Mouse (Mus musculus): ENCODE results near the gene Gm13275.
A peak's percentile ranks its signal among the peaks of the same experiment; 100 is the strongest.
"Not testable (repeated sequence)": the region's sequence is repeated elsewhere in the genome, so short reads cannot be mapped to it uniquely, and the experiment has no call there.

Gm13275 gene

DNA sequence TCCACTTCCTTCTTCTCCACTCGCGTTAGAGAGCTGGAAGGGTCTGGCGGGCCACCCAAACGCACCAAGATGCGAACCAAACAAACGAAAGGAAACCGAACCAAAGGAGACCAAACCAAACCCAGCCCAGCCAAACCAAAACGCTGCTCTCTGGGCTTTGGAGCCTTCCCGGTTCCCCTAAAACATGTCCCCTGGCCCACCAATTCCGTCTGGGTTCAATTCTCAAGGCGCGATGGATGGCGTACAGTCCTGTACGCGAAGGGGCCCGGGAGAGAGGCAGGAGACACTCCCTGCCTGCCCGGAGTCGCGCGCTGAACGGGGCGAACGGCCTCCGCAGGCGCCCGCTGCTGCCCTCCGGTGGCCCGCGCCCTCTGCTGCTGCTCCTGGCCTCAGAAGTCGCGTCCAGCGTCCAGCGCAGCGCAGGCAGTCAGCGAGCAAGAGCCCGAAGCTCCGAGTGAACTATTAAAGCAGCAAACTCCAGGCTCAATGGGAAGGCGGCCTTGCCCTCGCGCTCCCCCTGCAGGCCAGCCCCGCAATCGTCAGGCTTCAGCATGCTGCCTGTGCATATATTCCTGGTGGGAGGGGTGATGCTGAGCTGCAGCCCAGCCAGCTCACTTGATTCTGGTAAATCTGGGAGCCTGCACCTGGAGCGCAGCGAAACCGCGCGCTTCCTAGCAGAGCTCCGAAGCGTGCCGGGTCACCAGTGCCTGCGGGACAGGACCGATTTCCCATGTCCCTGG is at the start of gene Gm13275:
Gene Gm13275 (plus strand): TSS at position 552 of the 740 bp plus-strand sequence.
- peak; percentile 42 for DNase-seq

DNA sequence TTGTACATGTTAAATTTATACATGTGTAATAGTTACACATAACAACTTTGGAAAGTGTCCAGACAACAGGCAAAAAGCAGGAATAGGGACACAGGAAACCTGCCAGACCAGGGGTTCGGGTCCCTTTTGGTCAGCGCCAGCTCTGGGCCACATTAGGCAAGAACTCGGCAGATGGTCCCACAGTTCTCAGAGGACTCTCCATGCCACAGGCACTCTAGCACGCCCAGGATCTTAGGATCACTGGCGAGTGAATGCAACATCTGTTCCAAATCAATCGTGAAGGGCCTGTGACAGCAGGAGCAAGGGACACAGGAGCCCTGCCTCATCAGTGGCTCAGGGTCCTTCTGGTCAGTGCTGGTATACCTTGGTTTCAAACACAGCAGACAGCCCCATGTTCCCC is 44.4 kb upstream of the Gm13275 start:
- no peak for DNase-seq

DNA sequence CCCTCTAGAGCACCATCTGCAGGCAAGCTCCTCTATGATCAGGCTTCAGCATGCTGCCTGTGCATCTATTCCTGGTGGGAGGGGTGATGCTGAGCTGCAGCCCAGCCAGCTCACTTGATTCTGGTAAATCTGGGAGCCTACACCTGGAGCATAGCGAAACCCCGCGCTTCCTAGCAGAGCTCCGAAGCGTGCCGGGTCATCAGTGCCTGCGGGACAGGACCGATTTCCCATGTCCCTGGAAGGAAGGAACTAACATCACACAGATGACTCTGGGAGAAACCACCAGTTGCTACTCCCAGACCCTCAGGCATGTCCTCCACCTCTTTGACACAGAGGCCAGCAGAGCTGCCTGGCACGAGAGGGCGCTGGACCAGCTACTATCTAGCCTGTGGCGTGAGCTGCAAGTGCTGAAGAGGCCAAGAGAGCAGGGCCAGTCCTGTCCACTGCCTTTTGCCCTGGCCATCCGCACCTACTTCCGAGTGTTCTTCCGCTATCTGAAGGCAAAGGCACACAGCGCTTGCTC is 39.4 kb upstream of the Gm13275 start, which contains the start of gene Gm13271:
Gene Gm13271 (plus strand): TSS at position 51 of the 523 bp plus-strand sequence.
- DNase-seq = peak; percentile 47

DNA sequence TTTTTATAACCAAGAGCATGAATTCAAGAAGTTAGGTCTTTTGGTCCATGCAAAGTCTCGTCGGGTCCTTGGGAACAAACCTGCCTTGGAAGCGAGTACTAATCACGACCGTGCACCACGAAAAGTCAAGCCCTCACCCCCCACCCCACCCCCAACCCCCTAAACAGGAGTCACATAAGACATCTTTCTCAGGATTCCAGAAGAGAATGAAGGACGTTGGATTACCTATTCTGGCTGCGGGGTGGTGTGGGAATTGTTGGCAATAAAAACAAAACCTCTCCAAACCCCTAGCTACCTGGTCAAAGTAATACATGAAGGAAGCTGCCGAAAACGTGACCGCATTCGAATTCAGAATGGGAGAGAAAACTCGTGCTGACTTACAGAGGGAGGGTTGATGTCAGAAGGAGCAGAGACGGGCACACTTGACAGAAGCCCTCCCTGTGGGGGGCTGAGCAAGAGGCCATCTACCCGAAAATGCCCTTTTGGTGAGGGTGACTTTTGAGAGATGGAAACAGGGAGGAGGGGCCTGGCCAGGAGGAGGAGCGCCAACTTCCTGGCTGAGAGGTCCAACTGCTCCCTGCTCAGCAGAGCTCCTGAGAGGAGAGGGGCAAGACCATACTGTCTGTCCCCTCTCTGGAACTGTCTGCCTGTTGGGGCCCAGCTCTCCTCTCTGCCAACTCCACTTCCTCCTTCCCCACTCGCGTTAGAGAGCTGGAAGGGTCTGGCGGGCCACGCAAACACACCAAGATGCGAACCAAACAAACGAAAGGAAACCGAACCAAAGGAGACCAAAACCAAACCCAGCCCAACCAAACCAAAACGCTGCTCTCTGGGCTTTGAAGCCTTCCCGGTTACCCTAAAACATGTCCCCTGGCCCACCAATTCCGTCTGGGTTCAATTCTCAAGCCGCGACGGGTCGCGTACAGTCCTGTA is 37.4 kb upstream of the Gm13275 start:
- DNase-seq = not testable (repeated sequence)

DNA sequence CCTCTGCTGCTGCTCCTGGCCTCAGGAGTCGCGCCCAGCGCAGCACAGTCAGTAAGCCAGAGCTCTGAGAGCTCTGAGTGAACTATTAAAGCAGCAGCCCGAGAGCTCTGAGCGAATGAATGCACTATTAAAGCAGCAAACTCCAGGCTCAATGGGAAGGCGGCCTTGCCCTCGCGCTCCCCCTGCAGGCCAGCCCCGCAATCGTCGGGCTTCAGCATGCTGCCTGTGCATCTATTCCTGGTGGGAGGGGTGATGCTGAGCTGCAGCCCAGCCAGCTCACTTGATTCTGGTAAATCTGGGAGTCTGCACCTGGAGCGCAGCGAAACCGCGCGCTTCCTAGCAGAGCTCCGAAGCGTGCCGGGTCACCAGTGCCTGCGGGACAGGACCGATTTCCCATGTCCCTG is 36.7 kb upstream of the Gm13275 start:
- peak; percentile 83 for DNase-seq

DNA sequence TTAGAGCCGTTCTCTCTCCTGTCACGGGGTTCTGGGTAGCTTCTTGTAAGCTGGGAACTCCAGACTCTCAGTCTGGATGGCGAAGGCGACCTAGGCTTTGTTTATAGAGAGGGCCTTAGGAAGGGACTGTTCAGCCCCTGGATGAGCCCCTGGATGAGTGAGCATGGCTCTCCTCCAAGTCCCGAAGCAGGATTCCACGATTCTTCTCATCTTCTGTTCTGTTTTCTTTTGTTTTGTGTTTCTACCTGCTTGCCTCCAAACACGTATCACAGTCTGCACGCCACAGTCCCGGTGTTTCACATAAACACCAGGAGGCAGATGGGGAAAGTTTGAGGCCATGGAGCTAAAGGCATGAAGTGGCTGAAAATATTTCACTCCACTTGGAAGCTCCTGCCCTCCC is 35.5 kb upstream of the Gm13275 start:
- not testable (repeated sequence) for DNase-seq

DNA sequence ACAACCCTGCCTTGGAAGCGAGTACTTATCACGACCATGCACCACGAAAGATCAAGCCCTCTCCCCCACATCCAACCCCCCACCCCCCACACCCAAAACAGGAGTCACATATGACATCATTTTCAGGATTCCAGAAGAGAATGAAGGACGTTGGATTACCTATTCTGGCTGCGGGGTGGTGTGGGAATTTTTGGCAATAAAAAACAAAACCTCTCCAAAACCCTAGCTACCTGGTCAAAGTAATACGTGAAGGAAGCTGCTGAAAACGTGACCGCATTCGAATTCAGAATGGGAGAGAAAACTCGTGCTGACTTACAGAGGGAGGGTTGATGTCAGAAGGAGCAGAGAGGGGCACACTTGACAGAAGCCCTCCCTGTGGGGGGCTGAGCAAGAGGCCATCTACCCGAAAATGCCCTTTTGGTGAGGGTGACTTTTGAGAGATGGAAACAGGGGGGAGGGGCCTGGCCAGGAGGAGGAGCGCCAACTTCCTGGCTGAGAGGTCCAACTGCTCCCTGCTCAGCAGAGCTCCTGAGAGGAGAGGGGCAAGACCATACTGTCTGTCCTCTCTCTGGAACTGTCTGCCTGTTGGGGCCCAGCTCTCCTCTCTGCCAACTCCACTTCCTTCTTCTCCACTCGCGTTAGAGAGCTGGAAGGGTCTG is 34.5 kb upstream of the Gm13275 start, which contains the start of gene Gm13283:
Gene Gm13283 (plus strand): TSS at position 510 of the 659 bp plus-strand sequence.
- DNase-seq = peak; percentile 28

DNA sequence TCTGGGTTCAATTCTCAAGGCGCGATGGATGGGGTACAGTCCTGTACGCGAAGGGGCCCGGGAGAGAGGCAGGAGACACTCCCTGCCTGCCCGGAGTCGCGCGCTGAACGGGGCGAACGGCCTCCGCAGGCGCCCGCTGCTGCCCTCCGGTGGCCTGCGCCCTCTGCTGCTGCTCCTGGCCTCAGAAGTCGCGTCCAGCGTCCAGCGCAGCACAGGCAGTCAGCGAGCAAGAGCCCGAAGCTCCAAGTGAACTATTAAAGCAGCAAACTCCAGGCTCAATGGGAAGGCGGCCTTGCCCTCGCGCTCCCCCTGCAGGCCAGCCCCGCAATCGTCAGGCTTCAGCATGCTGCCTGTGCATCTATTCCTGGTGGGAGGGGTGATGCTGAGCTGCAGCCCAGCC is 33.9 kb upstream of the Gm13275 start:
- peak; percentile 80 for DNase-seq

DNA sequence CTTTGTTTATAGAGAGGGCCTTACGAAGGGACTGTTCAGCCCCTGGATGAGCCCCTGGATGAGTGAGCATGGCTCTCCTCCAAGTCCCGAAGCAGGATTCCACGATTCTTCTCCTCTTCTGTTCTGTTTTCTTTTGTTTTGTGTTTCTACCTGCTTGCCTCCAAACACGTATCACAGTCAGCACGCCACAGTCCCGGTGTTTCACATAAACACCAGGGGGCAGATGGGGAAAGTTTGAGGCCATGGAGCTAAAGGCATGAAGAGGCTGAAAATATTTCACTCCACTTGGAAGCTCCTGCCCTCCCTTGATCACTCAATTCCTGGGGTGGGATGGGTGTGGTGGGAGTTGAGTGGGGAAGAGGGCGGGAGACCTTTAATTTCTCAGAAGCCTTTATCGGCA is 32.5 kb upstream of the Gm13275 start:
- peak; percentile 47 for DNase-seq

DNA sequence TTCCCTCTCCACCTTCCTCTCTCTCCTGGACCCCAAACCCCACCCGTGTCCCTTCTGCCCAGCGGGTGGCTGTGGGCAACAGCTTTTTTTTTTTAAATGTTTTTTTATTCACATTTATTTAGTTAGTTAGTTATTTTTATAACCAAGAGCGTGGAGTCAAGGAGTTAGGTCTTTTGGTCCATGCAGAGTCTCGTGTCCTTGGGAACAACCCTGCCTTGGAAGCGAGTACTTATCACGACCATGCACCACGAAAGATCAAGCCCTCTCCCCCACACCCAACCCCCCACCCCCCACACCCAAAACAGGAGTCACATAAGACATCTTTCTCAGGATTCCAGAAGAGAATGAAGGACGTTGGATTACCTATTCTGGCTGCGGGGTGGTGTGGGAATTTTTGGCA is 31.9 kb upstream of the Gm13275 start:
- DNase-seq = not testable (repeated sequence)

DNA sequence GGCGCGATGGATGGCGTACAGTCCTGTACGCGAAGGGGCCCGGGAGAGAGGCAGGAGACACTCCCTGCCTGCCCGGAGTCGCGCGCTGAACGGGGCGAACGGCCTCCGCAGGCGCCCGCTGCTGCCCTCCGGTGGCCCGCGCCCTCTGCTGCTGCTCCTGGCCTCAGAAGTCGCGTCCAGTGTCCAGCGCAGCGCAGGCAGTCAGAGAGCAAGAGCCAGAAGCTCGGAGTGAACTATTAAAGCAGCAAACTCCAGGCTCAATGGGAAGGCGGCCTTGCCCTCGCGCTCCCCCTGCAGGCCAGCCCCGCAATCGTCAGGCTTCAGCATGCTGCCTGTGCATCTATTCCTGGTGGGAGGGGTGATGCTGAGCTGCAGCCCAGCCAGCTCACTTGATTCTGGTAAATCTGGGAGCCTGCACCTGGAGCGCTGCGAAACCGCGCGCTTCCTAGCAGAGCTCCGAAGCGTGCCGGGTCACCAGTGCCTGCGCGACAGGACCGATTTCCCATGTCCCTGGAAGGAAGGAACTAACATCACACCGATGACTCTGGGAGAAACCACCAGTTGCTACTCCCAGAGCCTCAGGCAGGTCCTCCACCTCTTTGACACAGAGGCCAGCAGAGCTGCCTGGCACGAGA is 30.8 kb upstream of the Gm13275 start:
- peak; percentile 55 for DNase-seq

DNA sequence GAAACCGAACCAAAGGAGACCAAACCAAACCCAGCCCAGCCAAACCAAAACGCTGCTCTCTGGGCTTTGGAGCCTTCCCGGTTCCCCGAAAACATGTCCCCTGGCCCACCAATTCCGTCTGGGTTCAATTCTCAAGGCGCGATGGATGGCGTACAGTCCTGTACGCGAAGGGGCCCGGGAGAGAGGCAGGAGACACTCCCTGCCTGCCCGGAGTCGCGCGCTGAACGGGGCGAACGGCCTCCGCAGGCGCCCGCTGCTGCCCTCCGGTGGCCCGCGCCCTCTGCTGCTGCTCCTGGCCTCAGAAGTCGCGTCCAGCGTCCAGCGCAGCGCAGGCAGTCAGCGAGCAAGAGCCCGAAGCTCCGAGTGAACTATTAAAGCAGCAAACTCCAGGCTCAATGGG is 20.8 kb upstream of the Gm13275 start, which contains the start of gene Gm13290:
Gene Gm13290 (plus strand): TSS at position 301 of the 400 bp plus-strand sequence.
- not testable (repeated sequence) for DNase-seq

DNA sequence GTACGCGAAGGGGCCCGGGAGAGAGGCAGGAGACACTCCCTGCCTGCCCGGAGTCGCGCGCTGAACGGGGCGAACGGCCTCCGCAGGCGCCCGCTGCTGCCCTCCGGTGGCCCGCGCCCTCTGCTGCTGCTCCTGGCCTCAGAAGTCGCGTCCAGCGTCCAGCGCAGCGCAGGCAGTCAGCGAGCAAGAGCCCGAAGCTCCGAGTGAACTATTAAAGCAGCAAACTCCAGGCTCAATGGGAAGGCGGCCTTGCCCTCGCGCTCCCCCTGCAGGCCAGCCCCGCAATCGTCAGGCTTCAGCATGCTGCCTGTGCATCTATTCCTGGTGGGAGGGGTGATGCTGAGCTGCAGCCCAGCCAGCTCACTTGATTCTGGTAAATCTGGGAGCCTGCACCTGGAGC is 17.7 kb upstream of the Gm13275 start, which contains the start of gene Gm13289:
Gene Gm13289 (plus strand): TSS at position 301 of the 400 bp plus-strand sequence.
- DNase-seq = not testable (repeated sequence)

DNA sequence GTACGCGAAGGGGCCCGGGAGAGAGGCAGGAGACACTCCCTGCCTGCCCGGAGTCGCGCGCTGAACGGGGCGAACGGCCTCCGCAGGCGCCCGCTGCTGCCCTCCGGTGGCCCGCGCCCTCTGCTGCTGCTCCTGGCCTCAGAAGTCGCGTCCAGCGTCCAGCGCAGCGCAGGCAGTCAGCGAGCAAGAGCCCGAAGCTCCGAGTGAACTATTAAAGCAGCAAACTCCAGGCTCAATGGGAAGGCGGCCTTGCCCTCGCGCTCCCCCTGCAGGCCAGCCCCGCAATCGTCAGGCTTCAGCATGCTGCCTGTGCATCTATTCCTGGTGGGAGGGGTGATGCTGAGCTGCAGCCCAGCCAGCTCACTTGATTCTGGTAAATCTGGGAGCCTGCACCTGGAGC is 14.7 kb upstream of the Gm13275 start, which contains the start of gene Gm13272:
Gene Gm13272 (plus strand): TSS at position 301 of the 400 bp plus-strand sequence.
- DNase-seq = not testable (repeated sequence)

DNA sequence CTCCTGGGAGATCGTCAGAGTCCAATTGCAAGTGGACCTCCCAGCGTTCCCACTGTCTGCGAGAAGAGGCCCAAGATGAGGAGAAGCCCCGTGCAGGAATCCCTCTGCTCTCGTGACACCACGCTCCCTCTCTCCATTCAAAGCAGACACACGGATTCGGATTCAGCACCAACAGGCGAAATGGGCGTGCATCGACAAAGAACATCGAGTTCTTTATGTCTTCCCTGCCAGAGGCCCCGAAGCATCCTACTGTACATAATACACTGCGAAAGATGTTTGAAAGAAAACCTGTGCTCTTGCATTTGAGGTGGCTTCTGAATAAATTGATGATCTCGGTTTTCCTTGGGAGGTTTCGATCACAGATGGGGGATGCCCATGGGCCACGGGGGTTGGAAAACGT is 14.0 kb upstream of the Gm13275 start:
- DNase-seq = not testable (repeated sequence)

DNA sequence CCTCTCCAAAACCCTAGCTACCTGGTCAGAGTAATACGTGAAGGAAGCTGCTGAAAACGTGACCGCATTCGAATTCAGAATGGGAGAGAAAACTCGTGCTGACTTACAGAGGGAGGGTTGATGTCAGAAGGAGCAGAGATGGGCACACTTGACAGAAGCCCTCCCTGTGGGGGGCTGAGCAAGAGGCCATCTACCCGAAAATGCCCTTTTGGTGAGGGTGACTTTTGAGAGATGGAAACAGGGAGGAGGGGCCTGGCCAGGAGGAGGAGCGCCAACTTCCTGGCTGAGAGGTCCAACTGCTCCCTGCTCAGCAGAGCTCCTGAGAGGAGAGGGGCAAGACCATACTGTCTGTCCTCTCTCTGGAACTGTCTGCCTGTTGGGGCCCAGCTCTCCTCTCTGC is 12.5 kb upstream of the Gm13275 start, which contains the start of gene Ifnz:
Gene Ifnz (plus strand): TSS at position 301 of the 400 bp plus-strand sequence.
- DNase-seq = not testable (repeated sequence)

DNA sequence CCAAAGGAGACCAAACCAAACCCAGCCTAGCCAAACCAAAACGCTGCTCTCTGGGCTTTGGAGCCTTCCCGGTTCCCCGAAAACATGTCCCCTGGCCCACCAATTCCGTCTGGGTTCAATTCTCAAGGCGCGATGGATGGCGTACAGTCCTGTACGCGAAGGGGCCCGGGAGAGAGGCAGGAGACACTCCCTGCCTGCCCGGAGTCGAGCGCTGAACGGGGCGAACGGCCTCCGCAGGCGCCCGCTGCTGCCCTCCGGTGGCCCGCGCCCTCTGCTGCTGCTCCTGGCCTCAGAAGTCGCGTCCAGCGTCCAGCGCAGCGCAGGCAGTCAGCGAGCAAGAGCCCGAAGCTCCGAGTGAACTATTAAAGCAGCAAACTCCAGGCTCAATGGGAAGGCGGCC is 12.0 kb upstream of the Gm13275 start:
- not testable (repeated sequence) for DNase-seq

DNA sequence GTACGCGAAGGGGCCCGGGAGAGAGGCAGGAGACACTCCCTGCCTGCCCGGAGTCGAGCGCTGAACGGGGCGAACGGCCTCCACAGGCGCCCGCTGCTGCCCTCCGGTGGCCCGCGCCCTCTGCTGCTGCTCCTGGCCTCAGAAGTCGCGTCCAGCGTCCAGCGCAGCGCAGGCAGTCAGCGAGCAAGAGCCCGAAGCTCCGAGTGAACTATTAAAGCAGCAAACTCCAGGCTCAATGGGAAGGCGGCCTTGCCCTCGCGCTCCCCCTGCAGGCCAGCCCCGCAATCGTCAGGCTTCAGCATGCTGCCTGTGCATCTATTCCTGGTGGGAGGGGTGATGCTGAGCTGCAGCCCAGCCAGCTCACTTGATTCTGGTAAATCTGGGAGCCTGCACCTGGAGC is 8.9 kb upstream of the Gm13275 start, which contains the start of gene Gm13276:
Gene Gm13276 (plus strand): TSS at position 301 of the 400 bp plus-strand sequence.
- not testable (repeated sequence) for DNase-seq

DNA sequence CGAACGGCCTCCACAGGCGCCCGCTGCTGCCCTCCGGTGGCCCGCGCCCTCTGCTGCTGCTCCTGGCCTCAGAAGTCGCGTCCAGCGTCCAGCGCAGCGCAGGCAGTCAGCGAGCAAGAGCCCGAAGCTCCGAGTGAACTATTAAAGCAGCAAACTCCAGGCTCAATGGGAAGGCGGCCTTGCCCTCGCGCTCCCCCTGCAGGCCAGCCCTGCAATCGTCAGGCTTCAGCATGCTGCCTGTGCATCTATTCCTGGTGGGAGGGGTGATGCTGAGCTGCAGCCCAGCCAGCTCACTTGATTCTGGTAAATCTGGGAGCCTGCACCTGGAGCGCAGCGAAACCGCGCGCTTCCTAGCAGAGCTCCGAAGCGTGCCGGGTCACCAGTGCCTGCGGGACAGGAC is 5.9 kb upstream of the Gm13275 start, which contains the start of gene Gm13277:
Gene Gm13277 (plus strand): TSS at position 231 of the 400 bp plus-strand sequence.
- peak; percentile 67 for DNase-seq

DNA sequence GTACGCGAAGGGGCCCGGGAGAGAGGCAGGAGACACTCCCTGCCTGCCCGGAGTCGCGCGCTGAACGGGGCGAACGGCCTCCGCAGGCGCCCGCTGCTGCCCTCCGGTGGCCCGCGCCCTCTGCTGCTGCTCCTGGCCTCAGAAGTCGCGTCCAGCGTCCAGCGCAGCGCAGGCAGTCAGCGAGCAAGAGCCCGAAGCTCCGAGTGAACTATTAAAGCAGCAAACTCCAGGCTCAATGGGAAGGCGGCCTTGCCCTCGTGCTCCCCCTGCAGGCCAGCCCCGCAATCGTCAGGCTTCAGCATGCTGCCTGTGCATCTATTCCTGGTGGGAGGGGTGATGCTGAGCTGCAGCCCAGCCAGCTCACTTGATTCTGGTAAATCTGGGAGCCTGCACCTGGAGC is 3.0 kb upstream of the Gm13275 start, which contains the start of gene Gm13278:
Gene Gm13278 (plus strand): TSS at position 301 of the 400 bp plus-strand sequence.
- not testable (repeated sequence) for DNase-seq

DNA sequence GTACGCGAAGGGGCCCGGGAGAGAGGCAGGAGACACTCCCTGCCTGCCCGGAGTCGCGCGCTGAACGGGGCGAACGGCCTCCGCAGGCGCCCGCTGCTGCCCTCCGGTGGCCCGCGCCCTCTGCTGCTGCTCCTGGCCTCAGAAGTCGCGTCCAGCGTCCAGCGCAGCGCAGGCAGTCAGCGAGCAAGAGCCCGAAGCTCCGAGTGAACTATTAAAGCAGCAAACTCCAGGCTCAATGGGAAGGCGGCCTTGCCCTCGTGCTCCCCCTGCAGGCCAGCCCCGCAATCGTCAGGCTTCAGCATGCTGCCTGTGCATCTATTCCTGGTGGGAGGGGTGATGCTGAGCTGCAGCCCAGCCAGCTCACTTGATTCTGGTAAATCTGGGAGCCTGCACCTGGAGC is 2.8 kb downstream of the Gm13275 start, which contains the start of gene Gm13279:
Gene Gm13279 (plus strand): TSS at position 301 of the 400 bp plus-strand sequence.
- not testable (repeated sequence) for DNase-seq
